Mouse (Mus musculus): ENCODE results near the gene Vps11. TPM values are rescaled to one million over a fixed set of nuclear protein-coding genes. Genes with fewer than 3 reads are reported as not detected.
"Not testable (repeated sequence)": the region's sequence is repeated elsewhere in the genome, so short reads cannot be mapped to it uniquely, and the experiment has no call there.

The Vps11 gene
- polyA plus RNA-seq, 2 experiments: 9.7 to 11.5 TPM

DNA sequence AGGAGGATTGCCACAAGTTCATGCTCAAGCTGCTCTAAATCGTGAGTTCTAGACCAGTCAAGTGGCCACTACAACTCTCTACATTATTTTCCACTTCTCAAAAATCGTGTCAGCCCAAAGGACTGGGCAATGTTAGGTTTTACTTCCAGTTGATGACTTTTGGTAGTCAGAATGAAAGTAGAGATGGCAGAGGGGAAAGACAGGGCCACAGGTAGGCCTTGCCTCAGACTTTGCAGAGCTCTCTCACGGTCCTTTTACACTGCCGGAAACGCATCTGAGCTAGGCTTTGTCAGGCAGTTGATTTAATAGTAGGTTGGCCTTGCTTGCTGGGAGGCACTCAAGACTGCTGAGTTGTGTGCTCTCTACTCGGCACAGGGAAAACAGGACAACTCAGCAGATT, 37.3 kb downstream of the Vps11 start:
- H3K4me1 ChIP-seq (replicated peaks; ENCODE audit: control insufficient read depth in 2 of 2, insufficient read depth in 2 of 2, low read length in 1 of 2): peaks cover 17 to 22% of the 10 kb centered on the region in 2 experiments
- TF ChIP-seq CTCF (IDR thresholded peaks at IDR 0.05; ENCODE audit: low read depth) (no peak), EP300 (IDR thresholded peaks at IDR 0.05; ENCODE audit: low read depth) (no peak)
- 75% methylated on average over 6 of the region's 6 CpGs for WGBS (ENCODE audit: insufficient replicate concordance)
- H3K4me3 ChIP-seq (ENCODE audit: insufficient read depth in 1 of 2, low read depth in 2 of 2, low read length in 2 of 2): no peak overlapping the region
- ATAC-seq (ENCODE audit: insufficient read depth) (no peak), DNase-seq (ENCODE audit: low read depth in 3 of 3, low spot score in 3 of 3) (no peak)
- no peaks in the 10 kb centered on the region for H3K9me3 ChIP-seq (ENCODE audit: control insufficient read depth, low read length)
- no peak overlapping the region for H3K4me2 ChIP-seq (ENCODE audit: low read depth)
- H3K36me3 ChIP-seq (replicated peaks; ENCODE audit: control insufficient read depth, insufficient read depth, low read depth): peaks cover 4% of the 10 kb centered on the region; the same call in 1 of the 2 replicates
- no peaks in the 10 kb centered on the region for H3K27me3 ChIP-seq (ENCODE audit: control insufficient read depth, insufficient read depth, low read length)
- H3K9ac ChIP-seq (replicated peaks): no peak overlapping the region
- H3K27ac ChIP-seq: no peak overlapping the region

DNA sequence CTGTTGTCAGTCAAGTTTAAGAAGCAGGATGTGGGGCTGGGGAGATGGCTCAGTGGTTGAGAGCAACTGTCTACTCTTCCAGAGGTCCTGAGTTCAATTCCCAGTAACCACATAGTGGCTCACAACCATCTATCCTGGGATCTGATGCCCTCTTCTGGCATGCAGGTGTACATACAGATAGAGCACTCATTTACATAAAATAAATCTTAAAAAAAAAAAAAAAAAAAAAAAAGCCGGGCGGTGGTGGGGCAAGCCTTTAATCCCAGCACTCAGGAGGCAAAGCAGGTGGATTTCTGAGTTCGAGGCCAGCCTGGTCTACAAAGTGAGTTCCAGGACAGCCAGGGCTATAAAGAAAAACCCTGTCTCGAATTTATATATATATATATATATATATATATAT, 37.8 kb downstream of the Vps11 start:
- WGBS (ENCODE audit: insufficient replicate concordance): 49% methylated on average over 4 of the region's 4 CpGs
- not testable (repeated sequence) for H3K36me3 ChIP-seq (replicated peaks; ENCODE audit: control insufficient read depth, insufficient read depth, low read depth); H3K4me3 ChIP-seq (ENCODE audit: insufficient read depth in 1 of 2, low read depth in 2 of 2, low read length in 2 of 2); H3K4me2 ChIP-seq (ENCODE audit: low read depth); H3K9ac ChIP-seq (replicated peaks); DNase-seq (ENCODE audit: low read depth in 3 of 3, low spot score in 3 of 3); H3K27me3 ChIP-seq (ENCODE audit: control insufficient read depth, insufficient read depth, low read length); ATAC-seq (ENCODE audit: insufficient read depth); H3K27ac ChIP-seq; H3K9me3 ChIP-seq (ENCODE audit: control insufficient read depth, low read length)
- TF ChIP-seq CTCF (IDR thresholded peaks at IDR 0.05; ENCODE audit: low read depth): 0 out of 2 replicates have a peak, but pooled peaks have one; percentile 26
- H3K4me1 ChIP-seq (replicated peaks; ENCODE audit: control insufficient read depth in 2 of 2, insufficient read depth in 2 of 2, low read length in 1 of 2): peaks cover 21 to 27% of the 10 kb centered on the region in 2 experiments

- Histone ChIP-seq H3K4me2 (ENCODE audit: low read depth) (peak overlapping the region; percentile 88), H3K27ac (peak overlapping the region; percentile 77), H3K4me1 (replicated peaks; ENCODE audit: control insufficient read depth in 2 of 2, insufficient read depth in 2 of 2, low read length in 1 of 2) (peaks cover 21 to 23% of the 10 kb centered on the region in 2 experiments), H3K9ac (replicated peaks) (peak overlapping the region; percentile 49; the same call in 1 of the 2 replicates), H3K9me3 (ENCODE audit: control insufficient read depth, low read length) (no peaks in the 10 kb centered on the region), H3K27me3 (ENCODE audit: control insufficient read depth, insufficient read depth, low read length) (no peaks in the 10 kb centered on the region), H3K4me3 (ENCODE audit: insufficient read depth in 1 of 2, low read depth in 2 of 2, low read length in 2 of 2) (peak overlapping the region; percentile 50 to 88), H3K36me3 (replicated peaks; ENCODE audit: control insufficient read depth, insufficient read depth, low read depth) (peaks cover 11% of the 10 kb centered on the region)
- DNase-seq (ENCODE audit: low read depth in 3 of 3, low spot score in 3 of 3) (no peak), ATAC-seq (ENCODE audit: insufficient read depth) (no peak)
- 23% methylated on average over 6 of the region's 6 CpGs for WGBS (ENCODE audit: insufficient replicate concordance)
- TF ChIP-seq CTCF (IDR thresholded peaks at IDR 0.05; ENCODE audit: low read depth) (no peak), EP300 (IDR thresholded peaks at IDR 0.05; ENCODE audit: low read depth) (no peak)
Measured at GRCm38 (mm10) chr9:44320799-44321133, 40.7 kb downstream of the Vps11 start.

- H3K36me3 ChIP-seq (replicated peaks; ENCODE audit: control insufficient read depth, insufficient read depth, low read depth): peaks cover 17% of the 10 kb centered on the region
- peak within 1 kb of the TSS; percentile 88 for H3K4me2 ChIP-seq (ENCODE audit: low read depth)
- H3K9ac ChIP-seq (replicated peaks): peak within 1 kb of the TSS; percentile 93
- H3K4me1 ChIP-seq (replicated peaks; ENCODE audit: control insufficient read depth in 2 of 2, insufficient read depth in 2 of 2, low read length in 1 of 2): peaks cover 19 to 20% of the 10 kb centered on the region in 2 experiments
- H3K9me3 ChIP-seq (ENCODE audit: control insufficient read depth, low read length): no peaks in the 10 kb centered on the region
- H3K27ac ChIP-seq: peak within 1 kb of the TSS; percentile 77
- H3K4me3 ChIP-seq (ENCODE audit: insufficient read depth in 1 of 2, low read depth in 2 of 2, low read length in 2 of 2): peak within 1 kb of the TSS; percentile 88 to 90
- peak; percentile 97 for ATAC-seq (ENCODE audit: insufficient read depth)
- TF ChIP-seq EP300 (IDR thresholded peaks at IDR 0.05; ENCODE audit: low read depth): peak; percentile 17; the same call in 1 of the 2 replicates
- TF ChIP-seq CTCF (IDR thresholded peaks at IDR 0.05; ENCODE audit: low read depth): no peak
- WGBS (ENCODE audit: insufficient replicate concordance): under 1% methylated on average over 67 of the region's 67 CpGs
- peak; percentile 94 to 96 (median 95) for DNase-seq (ENCODE audit: low read depth in 3 of 3, low spot score in 3 of 3)
- no peaks in the 10 kb centered on the region for H3K27me3 ChIP-seq (ENCODE audit: control insufficient read depth, insufficient read depth, low read length)
Measured at GRCm38 (mm10) chr9:44319887-44320798, 41.3 kb downstream of the Vps11 start, which contains the start of gene C2cd2l. C2cd2l (minus strand) TSS chr9:44320285.
